Mouse (Mus musculus): ENCODE results near the gene Gdf1.

The Gdf1 gene

GRCm38 (mm10) chr8:70330741-70331364, 1.2 kb downstream of the Gdf1 start:
- peak; percentile 84 for DNase-seq (ENCODE audit: low read depth, low spot score)

- DNase-seq (ENCODE audit: low read depth, low spot score), result peak; percentile 24
These were observed 1.9 kb downstream of the Gdf1 start for GRCm38 (mm10) chr8:70331526-70331925.

GRCm38 (mm10) chr8:70332070-70332877, 2.7 kb downstream of the Gdf1 start:
- peak; percentile 89 for DNase-seq (ENCODE audit: low read depth, low spot score)

- DNase-seq (ENCODE audit: low read depth, low spot score), result no peak
These were observed 3.2 kb downstream of the Gdf1 start for GRCm38 (mm10) chr8:70332878-70333202.

- DNase-seq (ENCODE audit: low read depth, low spot score), result no peak
These were observed 9.3 kb downstream of the Gdf1 start for GRCm38 (mm10) chr8:70338931-70339330.

- peak; percentile 75 for DNase-seq (ENCODE audit: low read depth, low spot score)
These were observed 11.0 kb downstream of the Gdf1 start for GRCm38 (mm10) chr8:70340659-70341058.

- peak; percentile 81 for DNase-seq (ENCODE audit: low read depth, low spot score)
These were observed 12.4 kb downstream of the Gdf1 start for GRCm38 (mm10) chr8:70342007-70342406.

- DNase-seq (ENCODE audit: low read depth, low spot score), result no peak
These were observed 13.5 kb downstream of the Gdf1 start for GRCm38 (mm10) chr8:70343076-70343475.

GRCm38 (mm10) chr8:70343696-70344095, 14.1 kb downstream of the Gdf1 start:
- DNase-seq (ENCODE audit: low read depth, low spot score), result peak; percentile 74

- no peak for DNase-seq (ENCODE audit: low read depth, low spot score)
These were observed 14.7 kb downstream of the Gdf1 start for GRCm38 (mm10) chr8:70344279-70344678.

GRCm38 (mm10) chr8:70347443-70347842, 17.8 kb downstream of the Gdf1 start:
- no peak for DNase-seq (ENCODE audit: low read depth, low spot score)

GRCm38 (mm10) chr8:70347860-70348420, 18.3 kb downstream of the Gdf1 start:
- peak; percentile 31 for DNase-seq (ENCODE audit: low read depth, low spot score)

GRCm38 (mm10) chr8:70351035-70351999, 21.7 kb downstream of the Gdf1 start:
- DNase-seq (ENCODE audit: low read depth, low spot score), result peak; percentile 85

- DNase-seq (ENCODE audit: low read depth, low spot score), result no peak
These were observed 22.4 kb downstream of the Gdf1 start for GRCm38 (mm10) chr8:70352000-70352384.

GRCm38 (mm10) chr8:70352657-70353151, 23.1 kb downstream of the Gdf1 start:
- peak; percentile 39 for DNase-seq (ENCODE audit: low read depth, low spot score)

- DNase-seq (ENCODE audit: low read depth, low spot score), result peak; percentile 99
These were observed 23.7 kb downstream of the Gdf1 start, which contains the start of gene Upf1 for GRCm38 (mm10) chr8:70353194-70353817. TSS of gene Upf1 (minus strand) at chr8:70353278.

- DNase-seq (ENCODE audit: low read depth, low spot score), result peak; percentile 85
These were observed 24.4 kb downstream of the Gdf1 start for GRCm38 (mm10) chr8:70354004-70354403.

- DNase-seq (ENCODE audit: low read depth, low spot score), result no peak
These were observed 26.5 kb downstream of the Gdf1 start for GRCm38 (mm10) chr8:70356111-70356510.

GRCm38 (mm10) chr8:70359411-70359810, 29.8 kb downstream of the Gdf1 start:
- no peak for DNase-seq (ENCODE audit: low read depth, low spot score)

- no peak for DNase-seq (ENCODE audit: low read depth, low spot score)
These were observed 31.2 kb downstream of the Gdf1 start for GRCm38 (mm10) chr8:70360769-70361168.

- DNase-seq (ENCODE audit: low read depth, low spot score), result no peak
These were observed 31.9 kb downstream of the Gdf1 start for GRCm38 (mm10) chr8:70361484-70362032.

All from brain, adult 2 months (tissue).